Mouse (Mus musculus): Measurements from ENCODE around the gene Ctsc. TPM values are rescaled to one million over a fixed set of nuclear protein-coding genes. Genes with fewer than 3 reads are reported as not detected.

Gene Ctsc
- polyA plus RNA-seq, 1 experiment: 10.6 TPM

DNA sequence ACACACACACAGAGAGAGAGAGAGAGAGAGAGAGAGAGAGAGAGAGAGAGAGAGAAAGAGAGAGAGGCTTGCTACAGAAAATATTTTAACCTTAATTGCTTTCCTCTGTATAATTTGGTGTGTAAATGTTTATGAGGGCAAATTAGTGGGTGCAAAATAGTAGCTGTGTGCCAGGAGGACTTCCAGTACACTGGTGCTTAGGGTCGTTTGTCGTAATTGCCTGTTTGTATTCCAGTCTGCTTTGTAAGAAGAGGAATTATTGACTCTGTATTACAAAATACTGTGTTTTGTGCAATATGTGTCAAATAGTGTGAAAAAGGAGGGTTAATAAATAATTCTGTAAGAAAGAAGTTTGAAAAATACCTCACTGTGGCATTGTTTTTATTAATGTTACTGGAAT lies 13.2 kb downstream of the Ctsc start:
- H3K27me3 ChIP-seq (ENCODE audit: control insufficient read depth, insufficient read depth, insufficient read length): no peaks in the 10 kb centered on the region
- no peak overlapping the region for H3ac ChIP-seq (ENCODE audit: control insufficient read depth, insufficient read length)
- H3K4me2 ChIP-seq (ENCODE audit: low read depth): no peak overlapping the region
- no peaks in the 10 kb centered on the region for H3K79me2 ChIP-seq (ENCODE audit: control insufficient read depth, insufficient read depth)
- TF ChIP-seq MYOG (IDR thresholded peaks at IDR 0.05; ENCODE audit: control insufficient read depth in 1 of 3, insufficient read depth in 1 of 3, insufficient read length in 2 of 3, low read depth in 2 of 3) (no peak), POLR2AphosphoS2 (IDR thresholded peaks at IDR 0.05; ENCODE audit: insufficient read length, low read depth) (no peak), SRF (IDR thresholded peaks at IDR 0.05; ENCODE audit: control insufficient read depth, insufficient read length, low read depth) (no peak), E2F4 (IDR thresholded peaks at IDR 0.05; ENCODE audit: insufficient read depth) (no peak), POLR2A (IDR thresholded peaks at IDR 0.05; ENCODE audit: insufficient read length, low read depth) (no peak), MAX (IDR thresholded peaks at IDR 0.05; ENCODE audit: low read depth) (no peak), MYOD1 (IDR thresholded peaks at IDR 0.05; ENCODE audit: control insufficient read depth in 1 of 3, insufficient read length in 2 of 3, low read depth in 2 of 3) (no peak), USF1 (IDR thresholded peaks at IDR 0.05; ENCODE audit: low read depth) (no peak), TCF3 (IDR thresholded peaks at IDR 0.05; ENCODE audit: insufficient read length, low read depth) (no peak), CEBPB (IDR thresholded peaks at IDR 0.05; ENCODE audit: insufficient read depth, poor library complexity, severe bottlenecking) (no peak), TCF12 (IDR thresholded peaks at IDR 0.05; ENCODE audit: insufficient read depth, poor library complexity, severe bottlenecking) (no peak)
- H3K4me3 ChIP-seq: no peak overlapping the region
- H3K36me3 ChIP-seq (ENCODE audit: control insufficient read depth, insufficient read depth): no peaks in the 10 kb centered on the region

DNA sequence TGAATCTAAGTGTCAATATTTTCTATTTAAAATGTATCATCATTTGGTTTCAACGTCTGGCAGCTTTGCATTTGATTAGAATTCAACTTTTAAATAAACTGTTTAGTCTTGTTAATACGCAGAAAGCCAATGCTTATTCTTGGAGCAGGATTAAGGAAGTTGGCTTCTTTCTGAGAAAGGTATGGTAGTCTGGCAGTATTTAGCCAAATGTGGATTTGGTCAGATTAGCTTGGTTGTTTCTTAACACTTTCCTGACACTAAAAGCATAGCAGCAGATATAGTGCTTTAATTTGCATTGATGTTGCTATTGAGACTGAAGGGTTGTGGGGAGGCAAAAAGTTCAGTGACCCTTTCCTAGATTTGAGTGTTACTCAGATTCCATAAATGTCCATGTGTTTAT lies 14.2 kb downstream of the Ctsc start:
- Histone ChIP-seq H3ac (ENCODE audit: control insufficient read depth, insufficient read length) (no peak overlapping the region), H3K79me2 (ENCODE audit: control insufficient read depth, insufficient read depth) (no peaks in the 10 kb centered on the region), H3K4me3 (no peak overlapping the region), H3K36me3 (ENCODE audit: control insufficient read depth, insufficient read depth) (no peaks in the 10 kb centered on the region), H3K4me2 (ENCODE audit: low read depth) (no peak overlapping the region), H3K27me3 (ENCODE audit: control insufficient read depth, insufficient read depth, insufficient read length) (no peaks in the 10 kb centered on the region)
- TF ChIP-seq MYOD1 (IDR thresholded peaks at IDR 0.05; ENCODE audit: control insufficient read depth in 1 of 3, insufficient read length in 2 of 3, low read depth in 2 of 3): no peak
- TF ChIP-seq REST (IDR thresholded peaks at IDR 0.05; ENCODE audit: insufficient read depth, insufficient read length): no peak
- no peak for TF ChIP-seq USF1 (IDR thresholded peaks at IDR 0.05; ENCODE audit: low read depth)
- no peak for TF ChIP-seq MYOG (IDR thresholded peaks at IDR 0.05; ENCODE audit: control insufficient read depth in 1 of 3, insufficient read depth in 1 of 3, insufficient read length in 2 of 3, low read depth in 2 of 3)
- no peak for TF ChIP-seq POLR2A (IDR thresholded peaks at IDR 0.05; ENCODE audit: insufficient read length, low read depth)
- no peak for TF ChIP-seq SRF (IDR thresholded peaks at IDR 0.05; ENCODE audit: control insufficient read depth, insufficient read length, low read depth)

DNA sequence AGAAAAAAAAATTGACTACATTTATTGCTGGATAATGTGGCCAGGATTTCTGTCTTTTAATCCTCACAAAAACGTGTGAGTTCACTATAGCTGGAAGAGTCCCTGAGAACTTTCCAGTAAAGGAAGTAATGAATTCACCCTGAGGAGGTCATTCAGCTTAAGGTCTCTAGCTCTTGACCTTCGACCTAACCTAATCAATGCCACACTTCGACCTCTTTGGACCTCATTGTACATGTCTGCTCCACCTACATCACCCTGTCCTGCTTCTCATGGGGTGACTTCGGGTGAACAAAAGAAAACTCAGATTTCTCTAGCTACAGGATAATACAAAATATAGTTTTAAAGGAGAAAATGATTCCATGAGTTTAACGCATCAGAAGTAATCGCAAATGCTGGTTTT lies 16.0 kb downstream of the Ctsc start:
- H3K4me2 ChIP-seq (ENCODE audit: low read depth): no peak overlapping the region
- no peaks in the 10 kb centered on the region for H3K79me2 ChIP-seq (ENCODE audit: control insufficient read depth, insufficient read depth)
- no peaks in the 10 kb centered on the region for H3K27me3 ChIP-seq (ENCODE audit: control insufficient read depth, insufficient read depth, insufficient read length)
- H3K4me3 ChIP-seq: no peak overlapping the region
- TF ChIP-seq USF1 (IDR thresholded peaks at IDR 0.05; ENCODE audit: low read depth) (no peak), MAX (IDR thresholded peaks at IDR 0.05; ENCODE audit: low read depth) (no peak), POLR2AphosphoS2 (IDR thresholded peaks at IDR 0.05; ENCODE audit: insufficient read length, low read depth) (no peak), POLR2A (IDR thresholded peaks at IDR 0.05; ENCODE audit: insufficient read length, low read depth) (no peak), E2F4 (IDR thresholded peaks at IDR 0.05; ENCODE audit: insufficient read depth) (no peak), MYOG (IDR thresholded peaks at IDR 0.05; ENCODE audit: control insufficient read depth in 1 of 3, insufficient read depth in 1 of 3, insufficient read length in 2 of 3, low read depth in 2 of 3) (no peak), TCF3 (IDR thresholded peaks at IDR 0.05; ENCODE audit: insufficient read length, low read depth) (no peak), REST (IDR thresholded peaks at IDR 0.05; ENCODE audit: insufficient read depth, insufficient read length) (no peak), CEBPB (IDR thresholded peaks at IDR 0.05; ENCODE audit: insufficient read depth, poor library complexity, severe bottlenecking) (no peak), SRF (IDR thresholded peaks at IDR 0.05; ENCODE audit: control insufficient read depth, insufficient read length, low read depth) (no peak), MYOD1 (IDR thresholded peaks at IDR 0.05; ENCODE audit: control insufficient read depth in 1 of 3, insufficient read length in 2 of 3, low read depth in 2 of 3) (no peak), TCF12 (IDR thresholded peaks at IDR 0.05; ENCODE audit: insufficient read depth, poor library complexity, severe bottlenecking) (no peak)
- no peak overlapping the region for H3ac ChIP-seq (ENCODE audit: control insufficient read depth, insufficient read length)
- no peaks in the 10 kb centered on the region for H3K36me3 ChIP-seq (ENCODE audit: control insufficient read depth, insufficient read depth)

DNA sequence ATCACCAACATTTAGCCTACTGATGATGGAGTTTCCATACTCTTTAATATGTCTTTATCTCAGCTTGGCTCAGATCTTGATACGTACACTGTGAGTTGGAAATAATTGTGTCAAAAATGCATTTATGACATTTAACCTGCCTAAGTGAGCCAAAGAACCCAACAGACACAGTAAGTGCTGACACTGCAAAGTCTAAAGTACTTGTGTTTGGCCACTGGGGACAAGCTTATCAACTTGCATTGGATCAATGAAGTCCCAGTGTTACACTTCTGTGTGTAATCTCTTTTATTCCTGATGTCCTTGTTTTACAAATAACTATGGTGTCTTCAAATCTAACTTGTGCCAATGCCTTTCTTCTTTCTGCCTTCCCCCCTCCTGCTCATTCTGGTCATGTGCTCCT lies 18.1 kb downstream of the Ctsc start:
- Histone ChIP-seq H3K36me3 (ENCODE audit: control insufficient read depth, insufficient read depth) (no peaks in the 10 kb centered on the region), H3K27me3 (ENCODE audit: control insufficient read depth, insufficient read depth, insufficient read length) (no peaks in the 10 kb centered on the region), H3K4me2 (ENCODE audit: low read depth) (no peak overlapping the region), H3ac (ENCODE audit: control insufficient read depth, insufficient read length) (no peak overlapping the region), H3K79me2 (ENCODE audit: control insufficient read depth, insufficient read depth) (no peaks in the 10 kb centered on the region), H3K4me3 (no peak overlapping the region)
- TF ChIP-seq REST (IDR thresholded peaks at IDR 0.05; ENCODE audit: insufficient read depth, insufficient read length) (no peak), TCF12 (IDR thresholded peaks at IDR 0.05; ENCODE audit: insufficient read depth, poor library complexity, severe bottlenecking) (no peak), MYOD1 (IDR thresholded peaks at IDR 0.05; ENCODE audit: control insufficient read depth in 1 of 3, insufficient read length in 2 of 3, low read depth in 2 of 3) (no peak), MAX (IDR thresholded peaks at IDR 0.05; ENCODE audit: low read depth) (no peak), SRF (IDR thresholded peaks at IDR 0.05; ENCODE audit: control insufficient read depth, insufficient read length, low read depth) (no peak), POLR2A (IDR thresholded peaks at IDR 0.05; ENCODE audit: insufficient read length, low read depth) (no peak), USF1 (IDR thresholded peaks at IDR 0.05; ENCODE audit: low read depth) (no peak), MYOG (IDR thresholded peaks at IDR 0.05; ENCODE audit: control insufficient read depth in 1 of 3, insufficient read depth in 1 of 3, insufficient read length in 2 of 3, low read depth in 2 of 3) (no peak), POLR2AphosphoS2 (IDR thresholded peaks at IDR 0.05; ENCODE audit: insufficient read length, low read depth) (no peak), CEBPB (IDR thresholded peaks at IDR 0.05; ENCODE audit: insufficient read depth, poor library complexity, severe bottlenecking) (no peak), TCF3 (IDR thresholded peaks at IDR 0.05; ENCODE audit: insufficient read length, low read depth) (no peak), E2F4 (IDR thresholded peaks at IDR 0.05; ENCODE audit: insufficient read depth) (no peak)

DNA sequence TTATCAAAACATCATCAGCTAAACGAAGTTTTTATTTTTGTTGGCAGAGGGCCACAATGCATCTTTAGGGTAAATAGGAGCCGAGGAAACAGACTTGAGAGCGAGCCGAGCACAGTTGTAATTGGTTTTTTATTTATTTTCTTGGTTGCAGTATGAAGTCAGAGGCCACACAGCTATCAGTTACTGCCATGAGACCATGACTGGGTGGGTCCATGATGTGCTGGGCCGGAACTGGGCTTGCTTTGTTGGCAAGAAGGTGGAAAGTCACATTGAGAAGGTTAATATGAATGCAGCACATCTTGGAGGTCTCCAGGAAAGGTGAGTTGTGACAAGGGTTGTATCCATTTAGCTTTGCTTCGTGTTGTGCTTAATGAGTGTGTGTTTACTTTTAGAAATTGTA lies 19.0 kb downstream of the Ctsc start:
- TF ChIP-seq POLR2A (IDR thresholded peaks at IDR 0.05; ENCODE audit: insufficient read length, low read depth) (no peak), POLR2AphosphoS2 (IDR thresholded peaks at IDR 0.05; ENCODE audit: insufficient read length, low read depth) (no peak), SRF (IDR thresholded peaks at IDR 0.05; ENCODE audit: control insufficient read depth, insufficient read length, low read depth) (no peak), REST (IDR thresholded peaks at IDR 0.05; ENCODE audit: insufficient read depth, insufficient read length) (no peak), E2F4 (IDR thresholded peaks at IDR 0.05; ENCODE audit: insufficient read depth) (no peak), MYOG (IDR thresholded peaks at IDR 0.05; ENCODE audit: control insufficient read depth in 1 of 3, insufficient read depth in 1 of 3, insufficient read length in 2 of 3, low read depth in 2 of 3) (no peak), MAX (IDR thresholded peaks at IDR 0.05; ENCODE audit: low read depth) (no peak), TCF12 (IDR thresholded peaks at IDR 0.05; ENCODE audit: insufficient read depth, poor library complexity, severe bottlenecking) (no peak), TCF3 (IDR thresholded peaks at IDR 0.05; ENCODE audit: insufficient read length, low read depth) (no peak), CEBPB (IDR thresholded peaks at IDR 0.05; ENCODE audit: insufficient read depth, poor library complexity, severe bottlenecking) (no peak), MYOD1 (IDR thresholded peaks at IDR 0.05; ENCODE audit: control insufficient read depth in 1 of 3, insufficient read length in 2 of 3, low read depth in 2 of 3) (no peak)
- H3ac ChIP-seq (ENCODE audit: control insufficient read depth, insufficient read length): no peak overlapping the region
- no peaks in the 10 kb centered on the region for H3K27me3 ChIP-seq (ENCODE audit: control insufficient read depth, insufficient read depth, insufficient read length)
- no peaks in the 10 kb centered on the region for H3K79me2 ChIP-seq (ENCODE audit: control insufficient read depth, insufficient read depth)
- no peak overlapping the region for H3K4me2 ChIP-seq (ENCODE audit: low read depth)
- no peaks in the 10 kb centered on the region for H3K36me3 ChIP-seq (ENCODE audit: control insufficient read depth, insufficient read depth)
- no peak overlapping the region for H3K4me3 ChIP-seq

All from myocyte (in vitro differentiated cells).